Mouse (Mus musculus): ENCODE measurements around the gene Gm20388.

GRCm38 (mm10) chr8:120521591-120521965 is 610.9 kb downstream of the Gm20388 start:
- no peak for TF ChIP-seq CTCF (IDR thresholded peaks at IDR 0.05; ENCODE audit: borderline replicate concordance, insufficient read depth, low read depth, low read length)
- TF ChIP-seq POLR2A (IDR thresholded peaks at IDR 0.05; ENCODE audit: borderline replicate concordance, insufficient read depth, low read length) = no peak
